8 mouse cellular contexts compared by ENCODE assay signal in genomic region chr2:53070607-53071006, GRCm38 (mm10).
DNase-seq lines count a peak whose midpoint lies in the region; ATAC-seq and TF ChIP-seq lines count a peak whose summit lies in the region.

No protein-coding gene starts in this region.

- WGBS in heart, embryonic 12.5 days = 23% methylated on average over 1 of the region's 1 CpGs
- WGBS in cerebellum, adult 2 months = 0% methylated on average over 1 of the region's 1 CpGs

- H3K27ac ChIP-seq in heart, embryonic 12.5 days (ENCODE audit: poor library complexity, severe bottlenecking) = no peak overlapping the region
- H3K27ac ChIP-seq in cerebellum, adult 2 months (ENCODE audit: insufficient read depth, low read length) = no peak overlapping the region

- DNase-seq in heart, adult 18-20 months = peak; percentile 56 to 82
- DNase-seq in Muller cell, postnatal 12 days (ENCODE audit: inconsistent ontology term) = peak; percentile 66
- DNase-seq in cerebellum, adult 2 months = peak; percentile 38 to 68
- peak; percentile 18 to 29 for DNase-seq in heart, postnatal 36 days
- peak; percentile 69 for DNase-seq in lung, postnatal 36 days
- no peak for DNase-seq in spleen, postnatal 4 days (ENCODE audit: low spot score in 2 of 2)
- no peak for DNase-seq in right cerebral cortex, postnatal 4 days

- no peak overlapping the region for H3K4me3 ChIP-seq in heart, embryonic 12.5 days
- no peak overlapping the region for H3K4me3 ChIP-seq in cerebellum, adult 2 months (replicated peaks; ENCODE audit: insufficient read depth, low read depth, low read length)

- no peak for TF ChIP-seq POLR2A in cerebellum, adult 2 months (IDR thresholded peaks at IDR 0.05; ENCODE audit: borderline replicate concordance, insufficient read depth, low read length)

- intact Hi-C loops in heart, postnatal 36 days (cut with DNase I) = no loop called here

- H3K27me3 ChIP-seq in heart, embryonic 12.5 days (replicated peaks) = no peaks in the 10 kb centered on the region
- no peaks in the 10 kb centered on the region for H3K27me3 ChIP-seq in cerebellum, adult 2 months (ENCODE audit: control insufficient read depth, insufficient read depth, low read length)

- H3K9me3 ChIP-seq in heart, embryonic 12.5 days (replicated peaks) = no peaks in the 10 kb centered on the region

- H3K9ac ChIP-seq in heart, embryonic 12.5 days = no peak overlapping the region

- ATAC-seq in heart, embryonic 12.5 days (ENCODE audit: insufficient number of reproducible peaks, low FRiP score) = no peak

- no peak for TF ChIP-seq CTCF in cerebellum, adult 2 months (IDR thresholded peaks at IDR 0.05; ENCODE audit: borderline replicate concordance, insufficient read depth, low read depth, low read length)

- no peak overlapping the region for H3K4me2 ChIP-seq in heart, embryonic 12.5 days

- H3K36me3 ChIP-seq in heart, embryonic 12.5 days = no peaks in the 10 kb centered on the region

- H3K4me1 ChIP-seq in heart, embryonic 12.5 days (replicated peaks) = no peaks in the 10 kb centered on the region
- H3K4me1 ChIP-seq in cerebellum, adult 2 months (ENCODE audit: control insufficient read depth, insufficient read depth, low read length) = peaks cover 4% of the 10 kb centered on the region; the same call in 1 of the 2 replicates

Comparison
In these comparisons a context has a peak if more than half of its experiments do, and no peak if none do; other contexts are left out.
1. DNase-seq: peak in heart, adult 18-20 months (2 of 2), Muller cell, postnatal 12 days (single experiment), cerebellum, adult 2 months (2 of 2), heart, postnatal 36 days (2 of 2) and lung, postnatal 36 days (single experiment); none in spleen, postnatal 4 days (0 of 2) and right cerebral cortex, postnatal 4 days (single experiment).